Mouse (Mus musculus) forebrain, embryonic 16.5 days (tissue): Measurements from ENCODE around the gene Asb4. TPM values are rescaled to one million over a fixed set of nuclear protein-coding genes. Genes with fewer than 3 reads are reported as not detected.

ENCODE experiments used
- ATAC-seq: fragments of 200-750 bp; cut with Nextera tagmentation; 2 replicates; pipeline ENCODE4 v1.8.0; 2017; ENCODE audit warnings: mild to moderate bottlenecking, moderate library complexity
- H3K27ac ChIP-seq: fragments of 300-500 bp; sonication (generic); 2 replicates; pipeline ENCODE4 v1.5.1; 2014; ENCODE audit warnings: low read length, control low read depth
- H3K27me3 ChIP-seq: fragments of 300-500 bp; sonication (generic); replicated peaks from 2 replicates; pipeline ENCODE4 v1.6.1; 2014; ENCODE audit warnings: low read length; ENCODE audit not compliant: control insufficient read depth, insufficient read depth
- H3K36me3 ChIP-seq: fragments of 300-500 bp; sonication (generic); 2 replicates; pipeline ENCODE4 v1.6.1; 2014; ENCODE audit not compliant: control insufficient read depth, insufficient read depth
- H3K4me1 ChIP-seq: fragments of 300-500 bp; sonication (generic); replicated peaks from 2 replicates; pipeline ENCODE4 v1.6.1; 2014; ENCODE audit warnings: low read length; ENCODE audit not compliant: control insufficient read depth, insufficient read depth
- H3K4me2 ChIP-seq: fragments of 300-500 bp; sonication (generic); 2 replicates; pipeline ENCODE4 v1.6.1; 2014; ENCODE audit warnings: mild to moderate bottlenecking, low read length, control low read depth
- H3K4me3 ChIP-seq: fragments of 300-500 bp; sonication (generic); replicated peaks from 2 replicates; pipeline ENCODE4 v1.5.1; 2014; ENCODE audit warnings: mild to moderate bottlenecking, low read length, control low read depth
- H3K9ac ChIP-seq: fragments of 300-500 bp; sonication (generic); replicated peaks from 2 replicates; pipeline ENCODE4 v1.6.1; 2014; ENCODE audit warnings: low read depth, low read length, control low read depth
- H3K9me3 ChIP-seq: fragments of 300-500 bp; sonication (generic); 2 replicates; pipeline ENCODE4 v1.6.1; 2016; ENCODE audit warnings: low read length; ENCODE audit not compliant: control insufficient read depth
- WGBS: fragments of 180-500 bp; shearing (Covaris S2); extraction: QIAGEN DNeasy Blood & Tissue Kit; methylation state at CpG from one replicate; pipeline ENCODE4 v1.1.7; 2014; 5-methylcytosine and 5-hydroxymethylcytosine counted together
- polyA plus RNA-seq: library from polyadenylated mRNA; unstranded; fragments of >200 nt; fragmentation: Nextera tagmentation; extraction: Ambion mirVana; gene quantifications from 2 replicates; pipeline ENCODE4 v1.2.1, GENCODE M21; 2015

The Asb4 gene
- polyA plus RNA-seq, 1 experiment from 2014 or later = 16.4 TPM

- WGBS = 92% methylated on average over 4 of the region's 4 CpGs
- H3K36me3 ChIP-seq = no peaks in the 10 kb centered on the region
Observed at GRCm38 (mm10) chr6:5386486-5386885, 3.3 kb downstream of the Asb4 start.

GRCm38 (mm10) chr6:5387396-5387795, 4.2 kb downstream of the Asb4 start:
- no peak overlapping the region for H3K4me2 ChIP-seq
- H3K4me1 ChIP-seq = peaks cover 21% of the 10 kb centered on the region
- H3K9me3 ChIP-seq = no peaks in the 10 kb centered on the region
- no peak overlapping the region for H3K9ac ChIP-seq
- no peak overlapping the region for H3K4me3 ChIP-seq
- no peak for ATAC-seq
- no peaks in the 10 kb centered on the region for H3K36me3 ChIP-seq
- H3K27ac ChIP-seq = no peak overlapping the region
- peaks cover 2% of the 10 kb centered on the region; the same call in 1 of the 2 replicates for H3K27me3 ChIP-seq
- WGBS = 27% methylated on average over 2 of the region's 2 CpGs

More at GRCm38 (mm10) chr6:5386486-5386885, 3.3 kb downstream of the Asb4 start:
- Histone ChIP-seq H3K27ac (no peak overlapping the region), H3K27me3 (0 out of 2 replicates have a peak, but pooled peaks cover 2% of the 10 kb centered on the region), H3K4me1 (peaks cover 29% of the 10 kb centered on the region), H3K9me3 (no peaks in the 10 kb centered on the region), H3K4me2 (no peak overlapping the region), H3K4me3 (no peak overlapping the region), H3K9ac (no peak overlapping the region)
- no peak for ATAC-seq

- no peak overlapping the region for H3K27ac ChIP-seq
- WGBS = 6% methylated on average over 11 of the region's 11 CpGs
- H3K9ac ChIP-seq = peak overlapping the region; percentile 29; the same call in 1 of the 2 replicates
- peaks cover 5% of the 10 kb centered on the region for H3K4me1 ChIP-seq
- H3K4me2 ChIP-seq = peak overlapping the region; percentile 55
- H3K9me3 ChIP-seq = no peaks in the 10 kb centered on the region
- ATAC-seq = no peak
- peaks cover 2% of the 10 kb centered on the region; the same call in 1 of the 2 replicates for H3K27me3 ChIP-seq
- H3K36me3 ChIP-seq = no peaks in the 10 kb centered on the region
- H3K4me3 ChIP-seq = peak overlapping the region; percentile 32
Observed at GRCm38 (mm10) chr6:5390298-5390697, 7.1 kb downstream of the Asb4 start.

- no peak overlapping the region for H3K27ac ChIP-seq
- H3K9me3 ChIP-seq = no peaks in the 10 kb centered on the region
- ATAC-seq = no peak
- H3K36me3 ChIP-seq = no peaks in the 10 kb centered on the region
- H3K9ac ChIP-seq = no peak overlapping the region
- peak overlapping the region; percentile 20; the same call in 1 of the 2 replicates for H3K4me3 ChIP-seq
- H3K4me2 ChIP-seq = peak overlapping the region; percentile 5; the same call in 1 of the 2 replicates
- peaks cover 2% of the 10 kb centered on the region; the same call in 1 of the 2 replicates for H3K27me3 ChIP-seq
- peaks cover 5% of the 10 kb centered on the region for H3K4me1 ChIP-seq
- 18% methylated on average over 10 of the region's 10 CpGs for WGBS
Observed at GRCm38 (mm10) chr6:5390952-5391351, 7.8 kb downstream of the Asb4 start.

GRCm38 (mm10) chr6:5394971-5395370, 11.8 kb downstream of the Asb4 start:
- Histone ChIP-seq H3K9ac (no peak overlapping the region), H3K27me3 (peaks cover 2% of the 10 kb centered on the region; the same call in 1 of the 2 replicates), H3K27ac (no peak overlapping the region), H3K4me3 (no peak overlapping the region), H3K9me3 (no peaks in the 10 kb centered on the region), H3K4me1 (peaks cover 5% of the 10 kb centered on the region), H3K4me2 (no peak overlapping the region), H3K36me3 (no peaks in the 10 kb centered on the region)
- 7% methylated on average over 4 of the region's 4 CpGs for WGBS
- ATAC-seq = peak; percentile 64; the same call in 1 of the 2 replicates

GRCm38 (mm10) chr6:5396797-5397196, 13.6 kb downstream of the Asb4 start:
- Histone ChIP-seq H3K27me3 (no peaks in the 10 kb centered on the region; the same call in 1 of the 2 replicates), H3K9ac (no peak overlapping the region), H3K4me1 (0 out of 2 replicates have a peak, but pooled peaks cover 3% of the 10 kb centered on the region), H3K9me3 (no peaks in the 10 kb centered on the region), H3K36me3 (no peaks in the 10 kb centered on the region), H3K4me3 (no peak overlapping the region), H3K4me2 (no peak overlapping the region), H3K27ac (no peak overlapping the region)
- 59% methylated on average over 3 of the region's 3 CpGs for WGBS
- ATAC-seq = no peak

- Histone ChIP-seq H3K4me1 (peaks cover 21% of the 10 kb centered on the region), H3K36me3 (no peaks in the 10 kb centered on the region), H3K27ac (no peak overlapping the region), H3K9ac (no peak overlapping the region), H3K4me2 (no peak overlapping the region), H3K27me3 (no peaks in the 10 kb centered on the region), H3K9me3 (no peaks in the 10 kb centered on the region), H3K4me3 (no peak overlapping the region)
- WGBS = 6% methylated on average over 3 of the region's 3 CpGs
- ATAC-seq = peak; percentile 88
Observed at GRCm38 (mm10) chr6:5401394-5401793, 18.2 kb downstream of the Asb4 start.

GRCm38 (mm10) chr6:5403095-5403815, 20.1 kb downstream of the Asb4 start:
- no peaks in the 10 kb centered on the region for H3K27me3 ChIP-seq
- H3K4me1 ChIP-seq = peaks cover 25% of the 10 kb centered on the region
- peak overlapping the region; percentile 58 for H3K4me2 ChIP-seq
- peak overlapping the region; percentile 42; the same call in 1 of the 2 replicates for H3K9ac ChIP-seq
- peak overlapping the region; percentile 61 for H3K27ac ChIP-seq
- no peaks in the 10 kb centered on the region for H3K36me3 ChIP-seq
- peak; percentile 63 for ATAC-seq
- WGBS = 4% methylated on average over 18 of the region's 18 CpGs
- peak overlapping the region; percentile 31 for H3K4me3 ChIP-seq
- no peaks in the 10 kb centered on the region for H3K9me3 ChIP-seq

- ATAC-seq = 0 out of 2 replicates have a peak, but pooled peaks have one; percentile 6
- H3K4me1 ChIP-seq = peaks cover 31% of the 10 kb centered on the region
- peak overlapping the region; percentile 61 for H3K27ac ChIP-seq
- H3K4me3 ChIP-seq = no peak overlapping the region
- H3K36me3 ChIP-seq = no peaks in the 10 kb centered on the region
- no peak overlapping the region for H3K9ac ChIP-seq
- no peaks in the 10 kb centered on the region for H3K27me3 ChIP-seq
- H3K4me2 ChIP-seq = no peak overlapping the region
- no peaks in the 10 kb centered on the region for H3K9me3 ChIP-seq
- WGBS = 33% methylated on average over 6 of the region's 6 CpGs
Observed at GRCm38 (mm10) chr6:5404016-5404415, 20.8 kb downstream of the Asb4 start.
